Mouse (Mus musculus) brain, embryonic 18.5 days (tissue): ENCODE measurements around the gene Fgd3.
A peak's percentile ranks its signal among the peaks of the same experiment; 100 is the strongest.

ENCODE experiments used
- DNase-seq: peaks from one replicate; pipeline ENCODE4 v3.0.0-alpha.2; 2012; ENCODE audit warnings: low read depth, low spot score

Gene Fgd3

DNA sequence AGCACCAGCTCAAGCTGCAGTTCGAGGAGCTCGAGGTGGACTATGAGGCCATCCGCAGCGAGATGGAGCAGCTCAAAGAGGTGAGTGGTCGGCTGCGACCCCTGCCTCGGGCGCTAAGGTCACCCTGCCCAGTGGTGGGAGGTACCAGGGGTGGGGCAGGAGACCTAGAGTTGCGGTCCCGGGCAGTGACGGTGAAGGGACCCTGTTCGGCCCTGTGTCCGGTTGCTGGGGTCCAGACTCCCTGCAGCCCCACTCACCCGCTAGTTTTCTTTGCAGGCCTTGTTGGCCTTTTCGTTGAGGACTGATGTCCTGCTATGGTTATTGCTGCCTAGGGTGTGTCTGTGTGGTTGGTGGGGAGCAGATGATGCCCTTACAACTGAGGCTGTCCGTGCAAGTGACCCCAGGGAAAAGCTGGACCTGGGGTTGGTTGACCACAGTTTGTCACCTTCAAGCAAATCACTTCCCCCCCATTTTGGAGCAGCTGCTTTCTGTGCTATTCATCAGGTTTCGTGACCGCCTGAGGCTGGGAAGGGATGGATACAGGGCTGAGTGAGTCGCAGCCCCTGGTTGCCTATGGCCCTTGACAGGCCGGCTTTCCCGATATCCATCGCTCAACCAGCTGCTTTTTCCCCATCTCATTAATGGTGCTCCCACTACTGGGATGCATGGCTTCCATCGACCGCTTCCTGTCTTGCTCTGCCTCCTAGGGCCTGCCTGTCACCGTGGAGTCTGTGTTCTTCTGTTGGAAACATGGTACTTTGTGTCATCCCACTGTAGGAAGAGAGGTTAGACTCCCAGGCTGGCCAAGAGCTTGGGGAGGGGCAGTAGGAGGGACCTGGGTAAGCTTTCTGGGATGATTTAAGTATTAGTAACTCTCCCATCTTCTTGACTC lies 22.0 kb upstream of the Fgd3 start:
- DNase-seq, result no peak

DNA sequence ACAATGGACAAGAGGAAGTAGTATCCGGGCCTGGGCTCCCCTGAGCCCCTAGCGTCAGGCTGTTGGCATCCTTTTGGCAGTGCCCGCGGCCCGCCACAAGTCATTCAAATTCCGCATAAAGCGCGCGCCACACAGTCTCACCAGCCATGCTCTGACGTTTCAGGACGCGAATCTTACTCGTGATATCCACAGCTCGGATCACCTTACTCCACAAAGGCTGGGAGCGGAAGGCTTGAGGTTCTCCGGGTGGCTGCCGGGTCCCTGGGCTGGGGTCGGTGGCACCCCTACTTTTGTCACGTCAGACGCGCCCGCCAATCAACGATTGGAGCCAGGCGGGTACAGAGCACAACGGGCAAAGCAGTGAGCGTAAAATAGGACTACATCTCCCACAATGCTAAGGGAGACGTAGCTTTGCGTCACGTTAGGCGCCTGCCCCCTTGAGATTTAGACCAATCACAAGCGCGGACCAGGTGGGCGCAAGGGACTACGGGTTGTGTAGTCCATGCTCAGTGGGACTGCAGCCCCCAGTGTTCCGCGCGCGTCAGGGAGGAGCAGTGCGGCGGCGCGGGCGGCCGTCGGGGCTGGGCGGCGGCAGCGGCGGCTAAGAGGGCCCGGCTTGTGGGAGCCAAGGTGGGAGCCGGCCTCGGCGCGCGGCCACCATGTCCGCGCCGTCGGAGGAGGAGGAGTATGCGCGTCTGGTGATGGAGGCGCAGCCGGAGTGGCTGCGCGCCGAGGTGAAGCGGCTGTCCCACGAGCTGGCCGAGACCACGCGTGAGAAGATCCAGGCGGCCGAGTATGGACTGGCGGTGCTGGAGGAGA lies 21.1 kb upstream of the Fgd3 start, which contains the start of gene Bicd2:
TSS of gene Bicd2 (plus strand) at position 574 of the 819 bp plus-strand sequence.
- peak; percentile 99 for DNase-seq

DNA sequence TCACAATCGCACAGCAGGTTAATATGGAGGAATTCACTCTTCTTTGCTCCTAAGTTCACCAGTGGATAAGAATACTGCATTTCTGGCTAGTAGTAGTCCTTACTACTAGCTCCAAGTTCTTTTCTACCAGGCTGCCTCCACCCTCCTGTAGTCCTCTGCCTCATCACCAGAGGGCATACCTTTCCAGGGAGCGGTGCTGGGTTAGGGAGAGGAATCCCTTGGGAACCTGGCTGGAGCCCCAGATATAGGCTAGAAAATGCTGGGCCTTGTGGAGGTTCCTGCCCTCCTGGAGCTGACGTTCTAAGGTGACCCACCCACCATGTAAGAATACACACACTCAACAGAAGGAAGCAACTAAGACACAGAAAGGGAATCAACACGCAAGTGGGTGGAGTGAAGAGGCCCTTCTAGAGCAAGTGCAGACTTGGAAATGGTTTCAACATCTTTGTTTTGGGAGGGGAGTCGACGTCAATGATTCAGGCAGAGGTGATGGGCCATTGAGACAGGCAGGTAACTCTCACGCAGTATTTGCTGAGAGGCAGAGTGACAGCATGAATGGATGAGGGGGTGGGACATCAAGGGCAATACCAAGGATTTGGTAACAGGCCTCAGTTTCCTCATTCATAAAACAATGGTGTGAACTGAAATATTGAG lies 18.9 kb upstream of the Fgd3 start:
- DNase-seq, result no peak

DNA sequence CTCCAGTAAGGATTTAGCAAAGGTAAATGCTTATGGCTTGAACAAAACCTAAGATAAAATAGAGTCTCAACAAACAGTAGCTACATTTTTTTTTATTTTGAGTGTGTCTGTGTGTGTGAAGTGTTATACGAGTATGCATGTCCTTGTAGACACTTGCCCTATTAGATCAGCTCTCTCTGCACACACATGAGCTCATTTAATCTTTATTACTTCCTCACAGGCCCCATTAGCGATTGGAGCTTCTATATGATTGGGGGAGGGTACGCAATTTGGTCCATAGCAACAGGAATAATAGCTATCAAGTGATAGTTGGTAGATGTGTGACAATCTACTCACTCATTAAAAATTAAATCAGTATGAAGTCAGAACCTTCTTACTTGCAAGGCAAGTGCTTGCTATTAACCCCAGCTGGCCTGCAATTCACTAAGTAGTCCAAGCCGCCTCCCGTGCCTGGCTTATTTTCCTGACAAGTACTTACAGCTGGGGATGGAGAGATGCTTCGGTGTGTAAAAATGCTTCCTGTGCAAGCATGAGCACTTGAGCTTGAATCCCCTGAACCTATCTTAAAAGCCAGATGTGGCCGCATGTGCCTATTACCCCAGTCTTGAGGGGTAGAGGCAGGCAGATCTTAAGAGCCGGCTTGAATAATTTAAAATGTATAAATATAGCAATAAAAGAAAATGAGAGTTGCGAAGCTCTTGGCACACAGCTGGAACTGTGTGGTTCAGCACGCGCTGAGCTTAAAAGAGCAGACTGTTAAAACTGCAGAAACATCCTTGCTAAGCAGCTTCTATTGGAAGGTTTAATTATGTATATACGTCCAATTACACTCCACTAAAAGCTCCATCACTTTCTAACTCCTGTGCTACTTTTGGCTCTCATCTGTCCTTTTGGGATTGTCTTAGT lies 15.2 kb upstream of the Fgd3 start:
- DNase-seq, result peak; percentile 6

DNA sequence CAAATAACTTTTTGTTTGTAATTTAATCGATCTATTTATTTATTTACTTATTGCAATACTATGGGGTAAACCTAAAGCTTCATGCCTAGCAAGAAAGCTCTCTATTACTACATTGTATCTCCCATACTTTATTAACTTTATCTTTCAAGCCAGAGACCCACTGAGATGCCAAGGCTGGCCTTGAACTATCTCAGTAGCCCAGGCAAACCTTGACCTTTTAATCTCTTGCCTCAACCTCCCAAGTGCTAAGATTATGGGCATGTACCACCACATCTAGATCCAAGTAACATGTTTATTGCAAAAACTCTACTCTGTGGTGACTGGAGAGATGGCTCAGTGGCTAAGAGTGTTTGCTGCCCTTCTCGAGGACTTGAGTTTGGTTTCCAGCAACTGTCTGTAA lies 13.1 kb upstream of the Fgd3 start:
- no peak for DNase-seq

DNA sequence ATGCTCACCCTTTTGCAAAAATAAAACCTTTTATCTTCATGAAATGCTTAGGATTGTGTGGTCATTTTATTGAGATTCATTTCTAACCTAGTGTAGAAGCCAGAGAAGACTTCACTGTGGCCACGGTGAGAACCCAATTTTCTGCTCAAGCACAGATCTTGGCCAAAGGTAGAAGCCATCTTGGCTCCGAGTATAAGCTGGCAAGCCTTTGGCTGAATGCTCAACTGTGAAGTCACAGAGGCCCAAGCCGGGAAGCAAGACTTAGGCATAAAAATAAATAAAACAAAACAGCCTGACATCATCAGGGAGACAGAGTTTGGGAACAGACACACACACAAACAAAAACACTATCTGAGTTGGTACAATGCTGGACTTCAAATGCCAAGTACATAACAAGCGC lies 8.0 kb upstream of the Fgd3 start:
- no peak for DNase-seq

DNA sequence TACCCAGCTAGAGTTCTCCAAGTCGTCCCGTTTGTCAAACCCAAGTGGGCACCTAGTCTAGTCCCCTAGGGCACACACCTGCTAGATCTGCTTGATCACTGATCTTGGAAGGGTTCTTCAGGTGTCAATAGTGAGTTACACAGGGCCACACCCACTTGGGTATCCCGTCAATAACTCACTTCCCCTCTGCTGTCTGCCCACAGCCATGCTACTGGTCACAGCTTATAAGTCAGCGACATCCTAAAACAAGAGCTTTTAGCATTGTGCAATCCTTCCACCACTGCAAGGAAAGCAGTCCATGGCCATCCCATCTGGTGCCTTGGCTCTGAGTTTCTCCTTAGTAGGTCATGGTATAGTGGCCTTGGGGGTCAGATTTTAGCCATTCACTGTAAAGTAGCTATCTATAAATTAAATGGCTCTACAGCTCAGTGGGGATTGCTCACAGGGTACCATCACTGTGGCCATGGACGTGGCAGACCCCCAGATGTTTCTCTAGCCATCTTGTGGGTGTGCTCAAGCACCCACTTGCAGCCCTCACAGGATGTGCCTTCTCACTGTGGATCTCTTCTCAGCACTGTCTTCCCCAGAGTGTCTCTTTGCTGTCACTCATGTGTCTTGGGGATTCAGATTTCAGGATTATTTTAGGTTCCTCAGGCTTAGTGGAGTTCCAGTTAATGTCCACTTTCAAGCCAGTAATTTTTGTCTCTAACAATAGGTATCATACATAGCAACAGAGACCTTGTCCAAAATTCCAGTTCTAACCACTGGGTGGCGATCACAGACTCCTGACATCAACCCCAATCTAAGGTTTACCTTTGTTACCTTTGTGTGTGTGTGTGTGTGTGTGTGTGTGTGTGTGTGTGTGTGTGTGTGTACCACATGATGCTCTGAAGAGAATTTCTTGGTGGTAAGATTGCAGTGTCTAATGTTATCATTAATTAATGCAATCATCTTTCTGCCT lies 6.4 kb upstream of the Fgd3 start:
- no peak for DNase-seq

DNA sequence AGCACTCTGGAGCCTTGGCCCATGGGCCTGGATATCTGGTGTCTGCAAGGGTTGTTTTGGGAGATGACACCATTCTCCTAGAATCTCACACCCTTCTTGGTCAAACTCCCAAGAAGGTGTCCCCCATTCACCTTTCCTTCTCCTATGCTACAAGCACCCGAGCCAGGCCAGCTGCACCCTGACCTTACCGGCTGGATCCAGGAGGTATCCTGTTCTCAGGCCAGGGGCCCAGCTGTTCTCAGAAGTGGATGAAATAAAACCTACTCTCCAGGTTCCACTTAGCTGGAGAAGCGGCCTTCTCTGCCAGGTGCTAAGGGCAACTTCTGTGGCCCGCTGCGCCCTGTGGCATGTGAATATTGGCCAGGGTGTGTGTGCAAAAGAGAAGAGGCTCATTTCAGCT lies 4.8 kb upstream of the Fgd3 start:
- no peak for DNase-seq

DNA sequence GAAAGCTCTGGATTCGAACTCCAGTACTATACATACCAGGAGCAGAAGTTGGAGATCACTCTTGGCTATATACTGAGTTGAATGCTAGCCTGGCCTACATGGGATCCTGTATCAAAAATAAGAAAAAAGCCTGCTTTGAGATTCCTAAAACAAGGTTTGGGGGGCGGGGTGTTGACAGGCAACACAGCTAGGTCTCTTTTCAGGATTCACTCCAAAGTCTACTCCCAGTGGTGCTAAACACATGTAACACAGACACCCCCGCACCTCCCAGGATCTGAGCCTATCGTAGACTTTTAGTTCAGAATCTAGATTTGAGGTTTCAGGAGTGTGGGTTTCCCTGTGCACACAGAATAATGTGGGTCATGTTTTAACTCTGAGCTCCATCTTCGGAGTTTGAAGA lies 2.6 kb upstream of the Fgd3 start:
- DNase-seq, result no peak

DNA sequence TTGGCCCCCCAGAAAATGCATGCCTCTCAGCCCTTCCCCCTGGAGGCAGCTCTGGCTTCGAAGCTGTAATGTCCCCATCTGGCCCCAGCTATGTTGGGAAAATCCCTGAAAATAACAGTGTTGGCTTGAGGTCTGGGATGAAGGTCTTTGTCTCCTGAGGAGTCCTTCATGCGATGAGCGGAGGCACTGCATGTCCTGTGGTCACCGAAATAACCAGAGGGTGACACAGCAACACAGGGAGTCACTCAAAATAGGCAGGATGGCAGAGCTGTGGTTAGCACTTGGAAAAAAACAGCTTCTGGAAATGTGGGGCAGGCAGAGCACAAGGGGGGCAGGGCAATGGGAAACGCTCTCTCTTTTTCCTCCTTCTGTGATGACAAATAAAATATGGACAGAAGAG lies 2.1 kb upstream of the Fgd3 start:
- DNase-seq, result no peak

DNA sequence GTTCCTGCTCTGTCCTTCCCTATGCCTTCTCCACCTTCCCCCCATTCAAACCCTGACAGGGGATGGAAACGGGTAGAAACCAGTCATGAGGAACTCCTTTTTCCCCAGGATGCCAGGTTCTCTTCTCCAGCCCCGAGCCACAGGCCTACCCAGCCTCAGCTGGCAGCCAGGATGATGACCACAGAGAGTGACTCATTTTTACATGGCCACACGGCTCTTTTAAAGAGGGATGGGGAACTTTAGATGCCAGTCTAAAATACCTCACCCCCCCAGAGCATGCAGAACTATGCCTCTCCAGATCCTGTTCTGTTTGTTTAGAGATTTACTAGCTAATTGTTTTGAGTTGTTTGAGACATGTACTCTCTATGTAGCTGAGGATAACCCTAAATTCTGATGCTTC lies 1.3 kb upstream of the Fgd3 start:
- DNase-seq, result no peak

DNA sequence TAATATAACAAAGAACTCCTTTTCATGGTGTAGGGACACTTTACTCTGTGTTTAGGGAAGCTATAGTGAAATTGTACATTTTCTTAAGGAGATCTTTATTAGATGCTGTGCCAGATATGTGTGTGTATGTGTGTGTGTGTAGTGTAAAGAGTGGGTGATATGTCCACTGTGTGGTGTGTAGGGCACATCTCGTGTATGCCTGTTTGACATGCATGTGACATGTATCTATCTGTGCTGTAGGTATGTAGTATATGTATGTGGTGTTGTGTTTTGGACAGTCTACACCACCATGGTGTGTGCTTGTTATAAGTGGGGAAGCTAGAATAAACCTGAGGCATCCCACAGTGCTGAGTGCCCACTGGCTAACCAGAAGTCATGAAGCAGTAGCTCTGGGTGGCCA lies 403 bp upstream of the Fgd3 start:
- no peak for DNase-seq

DNA sequence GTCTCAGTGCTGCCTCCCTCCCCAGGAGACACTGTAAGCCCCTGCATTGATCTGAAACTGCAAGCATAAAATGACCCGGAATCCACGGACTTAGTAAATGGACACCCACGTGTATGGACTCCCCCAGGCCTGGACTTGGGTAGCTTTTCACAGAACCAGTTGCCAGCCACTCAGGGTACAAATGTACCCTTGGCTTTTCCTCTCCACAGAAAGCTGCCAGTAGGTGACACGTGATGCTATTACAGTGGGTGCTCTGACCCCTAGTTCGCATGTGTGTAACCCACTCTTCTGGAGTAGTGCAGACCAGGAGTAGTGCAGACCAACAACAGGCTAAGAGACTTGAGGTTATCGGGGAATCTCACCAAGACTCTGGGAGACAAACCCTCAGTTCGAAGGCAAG lies 2.2 kb downstream of the Fgd3 start:
- DNase-seq, result no peak

DNA sequence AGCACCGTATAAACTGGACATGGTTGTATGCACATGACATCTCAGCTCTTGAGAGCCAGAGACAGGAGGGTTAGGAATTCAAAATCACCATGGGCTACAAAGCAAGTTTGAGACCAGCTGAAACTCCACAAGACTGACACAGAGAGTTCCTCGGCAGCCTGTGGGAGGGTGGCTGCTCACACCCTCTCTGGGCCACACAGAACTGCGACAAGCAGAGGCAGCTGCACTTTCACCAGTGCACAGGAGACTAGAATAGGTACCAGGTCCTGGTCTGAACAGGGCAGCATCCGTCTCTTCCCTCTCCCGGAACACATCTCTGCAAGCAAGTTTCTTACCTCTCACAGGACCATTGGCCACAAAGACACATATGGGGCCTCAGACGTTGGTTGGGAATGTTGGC lies 2.6 kb downstream of the Fgd3 start:
- no peak for DNase-seq

DNA sequence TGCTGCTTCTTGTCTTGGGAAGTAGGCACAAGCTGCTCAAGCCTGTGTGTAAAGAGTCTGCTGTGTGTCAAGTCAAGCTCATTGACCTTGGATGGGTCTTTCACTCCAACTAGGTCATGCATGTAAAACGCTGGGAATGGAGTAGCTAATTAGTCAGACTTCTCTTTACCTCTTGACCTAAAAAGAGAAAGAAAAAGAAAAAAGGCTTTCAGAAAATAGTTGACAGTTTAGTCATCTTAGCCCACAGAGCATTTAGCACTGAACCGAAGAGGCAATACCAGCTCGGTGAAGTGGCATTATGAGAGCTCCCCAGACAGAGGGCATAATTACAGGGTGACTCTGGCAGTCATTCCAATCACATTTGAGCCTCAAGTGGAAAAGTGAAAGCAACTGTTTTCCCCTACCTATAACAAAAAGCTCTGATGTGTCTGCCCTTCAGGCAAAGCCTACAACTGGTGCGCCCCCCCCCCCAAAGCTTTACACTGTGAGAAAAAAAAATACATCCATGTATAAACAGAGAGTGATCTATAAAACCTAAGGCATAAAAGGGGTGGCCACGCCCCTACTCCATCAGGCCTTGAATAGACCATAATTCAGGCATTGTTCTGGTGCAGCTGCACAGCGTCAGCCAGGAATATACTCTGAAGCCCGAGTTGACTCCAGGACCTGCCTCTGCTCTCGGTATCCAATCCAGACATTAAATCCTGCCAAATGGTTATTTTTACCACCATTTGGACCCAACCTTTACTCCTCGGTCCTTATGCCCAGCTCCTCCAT lies 3.5 kb downstream of the Fgd3 start:
- peak; percentile 8 for DNase-seq

DNA sequence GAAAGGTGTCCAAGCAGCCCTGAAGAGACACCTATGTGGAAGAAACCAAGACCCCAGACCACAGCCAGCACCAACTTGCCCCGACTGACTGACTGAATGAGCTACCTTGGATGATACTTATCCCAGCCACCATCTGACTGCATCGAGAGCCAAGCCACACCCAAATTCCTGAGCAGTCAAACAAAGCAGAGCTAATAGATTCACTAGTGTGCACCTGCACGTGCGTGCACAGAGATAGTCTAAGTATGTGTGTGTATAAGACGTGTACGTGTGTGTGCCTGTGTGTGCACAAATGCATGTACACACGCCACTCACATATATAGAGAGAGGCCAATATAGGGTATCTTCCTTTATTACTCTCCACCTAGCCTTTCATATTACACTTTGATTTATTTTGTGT lies 8.5 kb downstream of the Fgd3 start:
- no peak for DNase-seq

DNA sequence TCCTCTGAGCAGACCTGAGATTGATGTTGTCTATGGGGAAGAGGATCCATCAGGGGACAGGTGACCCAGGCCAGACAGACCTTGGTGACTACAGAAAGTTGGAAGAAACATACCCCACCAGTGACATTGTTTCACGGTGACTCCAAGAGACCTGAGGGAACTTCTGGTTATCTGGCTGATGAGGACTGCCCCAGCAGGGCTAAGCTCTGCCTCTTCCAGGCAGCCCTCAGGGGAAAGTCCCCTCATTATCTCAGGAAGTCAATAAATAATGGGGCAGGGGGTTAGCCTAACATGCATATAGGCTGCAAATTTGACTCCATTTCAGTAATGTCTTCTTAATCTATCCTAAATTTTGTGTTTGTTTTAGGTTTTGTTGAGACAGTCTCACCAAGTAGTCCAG lies 10.6 kb downstream of the Fgd3 start:
- no peak for DNase-seq

DNA sequence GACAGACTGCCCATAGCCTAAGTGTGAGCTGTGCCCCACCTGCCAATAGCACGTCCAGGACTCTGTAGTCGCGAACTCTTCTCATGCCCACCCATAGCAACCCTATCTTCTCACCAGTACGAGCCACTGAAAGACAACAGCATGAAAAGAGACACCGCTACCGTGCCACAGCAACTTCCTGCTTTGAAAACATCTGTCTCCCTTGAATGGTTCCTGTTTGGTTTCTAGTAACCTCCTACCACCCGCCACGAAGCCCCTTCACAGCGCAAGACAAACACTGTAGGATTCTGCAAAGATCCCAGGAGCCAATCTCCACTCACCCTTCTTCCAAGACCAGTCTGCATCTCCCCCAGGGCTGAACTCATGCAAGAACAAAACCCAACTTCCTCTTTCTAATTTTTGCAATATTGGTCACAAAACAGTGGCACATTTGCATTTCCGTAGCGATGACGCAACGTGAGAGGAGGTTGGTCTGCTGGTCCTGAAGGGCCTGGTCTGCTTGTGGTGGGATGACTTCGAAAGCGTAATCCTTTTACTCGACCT lies 11.2 kb downstream of the Fgd3 start:
- DNase-seq, result no peak

DNA sequence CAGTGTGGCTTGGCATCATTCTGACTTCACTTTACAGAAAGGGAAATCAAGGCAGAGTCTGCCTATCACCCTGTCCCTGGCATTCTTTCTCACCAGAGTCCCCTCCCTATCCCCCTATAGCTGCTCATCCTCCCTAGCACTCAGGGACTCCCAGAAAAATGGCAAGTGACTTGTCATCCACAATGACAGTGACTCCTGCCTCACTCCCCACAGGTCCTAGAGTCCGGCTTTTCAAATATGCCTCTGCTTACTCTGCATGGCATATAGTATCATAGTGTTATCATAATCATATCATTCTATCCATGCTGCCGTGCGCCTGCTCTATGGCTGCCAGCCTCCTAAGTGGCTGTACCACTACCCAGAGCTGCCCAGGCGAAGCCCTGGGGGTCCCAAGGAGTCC lies 11.9 kb downstream of the Fgd3 start:
- DNase-seq, result no peak
